Mouse (Mus musculus) urinary bladder, postnatal 4 days (tissue): ENCODE results near the gene Aldh18a1.

Experiments used
- DNase-seq, 2 experiments: peaks; one replicate each; pipeline ENCODE4 v3.0.0; 2021 to 2022; ENCODE audit warnings: low spot score in 2 of 2

Aldh18a1 gene

GRCm38 (mm10) chr19:40526367-40527014, 61.8 kb downstream of the Aldh18a1 start:
- no peak for DNase-seq

- no peak for DNase-seq
These were observed 64.7 kb downstream of the Aldh18a1 start for GRCm38 (mm10) chr19:40523431-40524005.

- no peak for DNase-seq
These were observed 67.9 kb downstream of the Aldh18a1 start for GRCm38 (mm10) chr19:40520403-40520802.

GRCm38 (mm10) chr19:40518706-40519105, 69.6 kb downstream of the Aldh18a1 start:
- no peak for DNase-seq

GRCm38 (mm10) chr19:40515596-40515995, 72.7 kb downstream of the Aldh18a1 start:
- no peak for DNase-seq

- no peak for DNase-seq
These were observed 73.9 kb downstream of the Aldh18a1 start for GRCm38 (mm10) chr19:40514376-40514775.

- peak; percentile 95 to 96 for DNase-seq
These were observed 74.6 kb downstream of the Aldh18a1 start, which contains the start of gene Sorbs1 for GRCm38 (mm10) chr19:40513632-40514078. Gene Sorbs1, minus strand, starts transcription at chr19:40513779.

- no peak for DNase-seq
These were observed 75.5 kb downstream of the Aldh18a1 start for GRCm38 (mm10) chr19:40512500-40513421.

- no peak for DNase-seq
These were observed 76.5 kb downstream of the Aldh18a1 start for GRCm38 (mm10) chr19:40511679-40512309.

GRCm38 (mm10) chr19:40511100-40511439, 77.2 kb downstream of the Aldh18a1 start:
- DNase-seq = no peak

GRCm38 (mm10) chr19:40510387-40511099, 77.7 kb downstream of the Aldh18a1 start:
- no peak for DNase-seq

- DNase-seq = no peak
These were observed 79.0 kb downstream of the Aldh18a1 start for GRCm38 (mm10) chr19:40509274-40509673.

- no peak for DNase-seq
These were observed 79.4 kb downstream of the Aldh18a1 start for GRCm38 (mm10) chr19:40508851-40509250.

- no peak for DNase-seq
These were observed 81.3 kb downstream of the Aldh18a1 start for GRCm38 (mm10) chr19:40506965-40507364.

GRCm38 (mm10) chr19:40504336-40504735, 83.9 kb downstream of the Aldh18a1 start:
- DNase-seq = no peak
